Mouse (Mus musculus) MEL (cell line): ENCODE data around the gene Gatad2a.

Experiments
- CTCF ChIP-seq, 3 experiments: IDR thresholded peaks in 2 of 3; conservative IDR thresholded peaks in 1 of 3; 2 replicates each; pipeline ENCODE4 v1.5.1; 2011 to 2012; ENCODE audit warnings: low read length in 3 of 3, low read depth in 2 of 3, mild to moderate bottlenecking in 2 of 3, improper control_type of control experiment in 1 of 3, inconsistent platforms in 1 of 3, mixed read lengths in 1 of 3, moderate library complexity in 1 of 3; ENCODE audit not compliant: control insufficient read depth in 1 of 3, insufficient read depth in 1 of 3, poor library complexity in 1 of 3, severe bottlenecking in 1 of 3
- EP300 ChIP-seq, 2 experiments: IDR thresholded peaks; 2 replicates each; pipeline ENCODE4 v1.6.1; 2011; ENCODE audit warnings: improper control_type of control experiment in 2 of 2, low read length in 2 of 2, low read depth in 1 of 2, mild to moderate bottlenecking in 1 of 2
- HCFC1 ChIP-seq: IDR thresholded peaks from 2 replicates; pipeline ENCODE4 v1.6.1; 2012; ENCODE audit warnings: low read depth, mild to moderate bottlenecking, inconsistent platforms, low read length, improper control_type of control experiment, moderate library complexity

DNA sequence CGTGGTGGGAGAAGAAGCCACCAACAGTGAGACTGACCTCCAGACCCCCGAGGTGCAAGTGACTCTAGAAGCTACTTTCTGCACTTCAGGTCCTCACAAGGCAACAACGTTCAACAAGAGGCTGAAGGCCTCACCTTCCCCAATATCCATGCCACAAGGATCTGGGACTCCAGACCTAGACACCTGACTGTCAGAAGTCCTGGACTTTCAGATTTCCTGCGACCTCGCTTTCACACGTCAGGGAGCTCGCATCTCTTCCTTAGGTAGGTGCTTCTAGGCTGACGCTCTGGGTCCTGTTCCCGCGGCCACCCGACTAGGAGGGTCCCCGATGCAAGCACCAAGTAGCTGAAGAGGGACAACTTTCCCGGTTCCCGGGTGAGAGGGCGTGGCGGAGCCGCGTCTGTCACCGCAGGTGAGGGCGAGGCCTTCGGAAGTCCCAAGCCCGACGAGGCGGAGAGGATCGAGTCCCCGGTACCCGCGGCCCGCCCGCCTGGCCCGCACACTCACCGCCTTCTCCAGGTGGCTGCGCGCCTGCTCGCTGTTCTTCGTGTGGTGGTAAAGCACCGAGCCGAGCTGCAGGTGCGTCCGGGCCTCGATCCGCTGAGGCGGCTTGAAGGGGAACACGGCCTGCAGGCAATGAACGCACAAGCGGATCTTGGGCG, 45.8 kb upstream of the Gatad2a start:
- TF ChIP-seq CTCF (IDR thresholded peaks at IDR 0.05 in 2 of 3, conservative IDR thresholded peaks at IDR 0.05 in 1 of 3; ENCODE audit: control insufficient read depth in 1 of 3, insufficient read depth in 1 of 3, low read depth in 2 of 3, low read length in 3 of 3, poor library complexity in 1 of 3, severe bottlenecking in 1 of 3) (no peak), EP300 (IDR thresholded peaks at IDR 0.05; ENCODE audit: low read depth in 1 of 2, low read length in 2 of 2) (no peak), HCFC1 (no peak)
